Mouse (Mus musculus) spleen, adult 2 months (tissue): ENCODE measurements at regions not wholly inside any gene's neighbourhood (a gene's known extent, or its start where the extent isn't known, plus 50 kb on each side); places are given as distances from the start of the nearest gene placed in this dataset.

Source experiments
- DNase-seq, 2 experiments: peaks; one replicate each; pipeline versions ENCODE4 v3.0.0 to v3.0.0-alpha.2; 2012 to 2021; ENCODE audit warnings: low spot score in 2 of 2, low read depth in 1 of 2
- H3K27ac ChIP-seq: fragments of 200-500 bp; 2 replicates; pipeline ENCODE4 v1.5.1; 2012; ENCODE audit warnings: low read length, inconsistent platforms; ENCODE audit not compliant: insufficient read depth
- H3K27me3 ChIP-seq: fragments of 200-500 bp; 2 replicates; pipeline ENCODE4 v1.6.1; 2012; ENCODE audit warnings: mild to moderate bottlenecking, moderate library complexity, low read length, inconsistent platforms; ENCODE audit not compliant: control insufficient read depth, insufficient read depth
- H3K36me3 ChIP-seq: fragments of 200-500 bp; 2 replicates; pipeline ENCODE4 v1.6.1; 2012; ENCODE audit warnings: mild to moderate bottlenecking, low read length, inconsistent platforms; ENCODE audit not compliant: control insufficient read depth, insufficient read depth
- H3K4me1 ChIP-seq: fragments of 200-500 bp; 2 replicates; pipeline ENCODE4 v1.6.1; 2011; ENCODE audit warnings: inconsistent platforms; ENCODE audit not compliant: control insufficient read depth, insufficient read depth, insufficient read length
- H3K4me3 ChIP-seq: fragments of 200-500 bp; 2 replicates; pipeline ENCODE4 v1.5.1; 2011; ENCODE audit warnings: mild to moderate bottlenecking, inconsistent platforms; ENCODE audit not compliant: insufficient read depth, insufficient read length; ENCODE audit errors: extremely low read depth
- CTCF ChIP-seq: fragments of 200-500 bp; IDR thresholded peaks from 2 replicates; pipeline ENCODE4 v1.5.1; 2011; ENCODE audit warnings: mild to moderate bottlenecking, inconsistent platforms; ENCODE audit not compliant: insufficient read depth, insufficient read length, insufficient replicate concordance; ENCODE audit errors: extremely low read depth
- POLR2A ChIP-seq: fragments of 200-500 bp; IDR thresholded peaks from 2 replicates; pipeline ENCODE4 v1.6.1; 2011; ENCODE audit warnings: low read depth, low read length, inconsistent platforms
- WGBS: fragments of 180-500 bp; shearing (Covaris S2); methylation state at CpG from one replicate; pipeline ENCODE4 v1.1.7; 2018; 5-methylcytosine and 5-hydroxymethylcytosine counted together

GRCm38 (mm10) chr7:111395111-111395510 lies 312.3 kb upstream of the Eif4g2 start:
- Histone ChIP-seq H3K36me3 (no peaks in the 10 kb centered on the region), H3K4me1 (no peaks in the 10 kb centered on the region), H3K27ac (no peak overlapping the region), H3K4me3 (no peak overlapping the region), H3K27me3 (no peaks in the 10 kb centered on the region)
- no peak for DNase-seq
- WGBS: 86% methylated on average over 6 of the region's 6 CpGs
- TF ChIP-seq CTCF (no peak), POLR2A (no peak)

- Histone ChIP-seq H3K36me3 (no peaks in the 10 kb centered on the region), H3K27ac (no peak overlapping the region), H3K4me1 (no peaks in the 10 kb centered on the region), H3K4me3 (no peak overlapping the region), H3K27me3 (no peaks in the 10 kb centered on the region)
- no peak for TF ChIP-seq POLR2A
- TF ChIP-seq CTCF: no peak
- DNase-seq: no peak
These were observed 311.0 kb upstream of the Eif4g2 start for GRCm38 (mm10) chr7:111393846-111394245.

- H3K27me3 ChIP-seq: no peaks in the 10 kb centered on the region
- H3K27ac ChIP-seq: no peak overlapping the region
- no peak for TF ChIP-seq POLR2A
- no peak for TF ChIP-seq CTCF
- H3K4me1 ChIP-seq: no peaks in the 10 kb centered on the region
- H3K4me3 ChIP-seq: no peak overlapping the region
- no peaks in the 10 kb centered on the region for H3K36me3 ChIP-seq
- no peak for DNase-seq
These were observed 306.9 kb upstream of the Eif4g2 start for GRCm38 (mm10) chr7:111389690-111390089.

GRCm38 (mm10) chr7:111374534-111374933 lies 291.7 kb upstream of the Eif4g2 start:
- DNase-seq: no peak
- H3K4me3 ChIP-seq: no peak overlapping the region
- WGBS: 92% methylated on average over 7 of the region's 7 CpGs
- no peaks in the 10 kb centered on the region for H3K4me1 ChIP-seq
- no peaks in the 10 kb centered on the region for H3K27me3 ChIP-seq
- TF ChIP-seq POLR2A (no peak), CTCF (no peak)
- H3K27ac ChIP-seq: no peak overlapping the region
- H3K36me3 ChIP-seq: no peaks in the 10 kb centered on the region

GRCm38 (mm10) chr7:111373380-111374173 lies 290.7 kb upstream of the Eif4g2 start:
- H3K4me3 ChIP-seq: no peak overlapping the region
- no peak for DNase-seq
- H3K36me3 ChIP-seq: no peaks in the 10 kb centered on the region
- TF ChIP-seq POLR2A (no peak), CTCF (no peak)
- no peak overlapping the region for H3K27ac ChIP-seq
- H3K27me3 ChIP-seq: no peaks in the 10 kb centered on the region
- H3K4me1 ChIP-seq: no peaks in the 10 kb centered on the region
- WGBS: 87% methylated on average over 10 of the region's 10 CpGs

- no peaks in the 10 kb centered on the region for H3K27me3 ChIP-seq
- TF ChIP-seq POLR2A (no peak), CTCF (no peak)
- no peaks in the 10 kb centered on the region for H3K36me3 ChIP-seq
- no peak overlapping the region for H3K4me3 ChIP-seq
- H3K27ac ChIP-seq: no peak overlapping the region
- DNase-seq: no peak
- WGBS: 16% methylated on average over 2 of the region's 2 CpGs
- no peaks in the 10 kb centered on the region for H3K4me1 ChIP-seq
These were observed 287.6 kb upstream of the Eif4g2 start for GRCm38 (mm10) chr7:111370421-111370887.

GRCm38 (mm10) chr7:111368296-111369004 lies 285.6 kb upstream of the Eif4g2 start:
- H3K4me1 ChIP-seq: no peaks in the 10 kb centered on the region
- H3K27ac ChIP-seq: no peak overlapping the region
- 87% methylated on average over 2 of the region's 2 CpGs for WGBS
- no peaks in the 10 kb centered on the region for H3K27me3 ChIP-seq
- H3K4me3 ChIP-seq: no peak overlapping the region
- no peaks in the 10 kb centered on the region for H3K36me3 ChIP-seq
- TF ChIP-seq CTCF: no peak
- TF ChIP-seq POLR2A: no peak
- DNase-seq: no peak
